Mouse (Mus musculus): Measurements from ENCODE around the gene Olfr902. TPM values are rescaled to one million over a fixed set of nuclear protein-coding genes. Genes with fewer than 3 reads are reported as not detected.

Olfr902 gene
- polyA plus RNA-seq, 1 experiment from 2014 or later: not detected

- H3K27me3 ChIP-seq (ENCODE audit: control insufficient read depth, insufficient read depth, low read length): no peaks in the 10 kb centered on the region
- 93% methylated on average over 3 of the region's 3 CpGs for whole genome bisulfite sequencing
Observed at GRCm38 (mm10) chr9:38486785-38487184, 39.3 kb downstream of the Olfr902 start, which contains the start of gene Olfr906. Gene Olfr906 (plus strand): TSS chr9:38487085.

DNA sequence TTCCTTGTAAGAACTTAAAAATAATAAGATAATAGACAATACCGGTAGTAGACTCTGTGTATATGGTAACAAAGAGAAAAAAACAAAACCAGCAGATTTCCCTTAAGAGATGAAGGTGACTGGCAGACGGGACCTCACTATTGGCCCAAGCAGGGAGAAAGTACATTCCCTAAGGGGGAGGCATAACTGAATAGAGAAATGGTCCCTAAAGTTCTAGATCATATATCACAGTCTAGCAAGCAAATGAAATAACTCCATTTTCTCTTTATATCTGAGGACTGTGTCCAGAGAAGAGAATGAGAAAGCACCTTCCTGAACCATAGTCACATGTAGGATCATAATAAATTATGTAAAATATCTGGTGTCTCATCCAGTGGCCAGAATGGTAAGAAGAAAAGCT lies 48.0 kb downstream of the Olfr902 start, which contains the start of gene Olfr907:
Gene Olfr907 (plus strand): TSS at position 301 of the 400 bp plus-strand sequence.
- 82% methylated on average over 2 of the region's 2 CpGs for WGBS
- no peak within 1 kb of the TSS for H3K9ac ChIP-seq (ENCODE audit: low read length)
- H3K4me1 ChIP-seq (ENCODE audit: control insufficient read depth, insufficient read depth, low read length): no peaks in the 10 kb centered on the region
- no peak within 1 kb of the TSS for H3K4me2 ChIP-seq (ENCODE audit: low read depth)
- H3K9me3 ChIP-seq (ENCODE audit: control insufficient read depth, low read length): no peaks in the 10 kb centered on the region
- no peak for DNase-seq (ENCODE audit: low spot score)
- no peak for ATAC-seq (ENCODE audit: insufficient read depth, low FRiP score, low TSS enrichment)
- no peak within 1 kb of the TSS for H3K27ac ChIP-seq (ENCODE audit: low read depth, low read length)
- no peaks in the 10 kb centered on the region for H3K36me3 ChIP-seq (ENCODE audit: control insufficient read depth, insufficient read depth, low read length)
- H3K4me3 ChIP-seq (ENCODE audit: low read depth, low read length): no peak within 1 kb of the TSS
- no peaks in the 10 kb centered on the region for H3K27me3 ChIP-seq (ENCODE audit: control insufficient read depth, insufficient read depth, low read length)

More at GRCm38 (mm10) chr9:38486785-38487184, 39.3 kb downstream of the Olfr902 start, which contains the start of gene Olfr906:
- H3K9ac ChIP-seq (ENCODE audit: low read length): no peak within 1 kb of the TSS
- ATAC-seq (ENCODE audit: insufficient read depth, low FRiP score, low TSS enrichment): no peak
- H3K4me3 ChIP-seq (ENCODE audit: low read depth, low read length): no peak within 1 kb of the TSS
- no peaks in the 10 kb centered on the region for H3K9me3 ChIP-seq (ENCODE audit: control insufficient read depth, low read length)
- H3K36me3 ChIP-seq (ENCODE audit: control insufficient read depth, insufficient read depth, low read length): no peaks in the 10 kb centered on the region
- H3K27ac ChIP-seq (ENCODE audit: low read depth, low read length): no peak within 1 kb of the TSS
- no peaks in the 10 kb centered on the region for H3K4me1 ChIP-seq (ENCODE audit: control insufficient read depth, insufficient read depth, low read length)
- no peak within 1 kb of the TSS for H3K4me2 ChIP-seq (ENCODE audit: low read depth)
- no peak for DNase-seq (ENCODE audit: low spot score)

Other genes starting within 250 kb of the Olfr902 start
- gene Olfr893, start 239.3 kb upstream of the Olfr902 start, polyA plus RNA-seq (2014; fragmentation: Nextera tagmentation; extraction: Ambion mirVana): not detected in 2 replicates
- gene Olfr894, start 229.6 kb upstream of the Olfr902 start, polyA plus RNA-seq (2014; fragmentation: Nextera tagmentation; extraction: Ambion mirVana): not detected in 2 replicates
- not detected in 2 replicates for gene Olfr143, start 194.9 kb upstream of the Olfr902 start, polyA plus RNA-seq (2014; fragmentation: Nextera tagmentation; extraction: Ambion mirVana)
- not detected in 2 replicates for gene Olfr895, start 179.8 kb upstream of the Olfr902 start, polyA plus RNA-seq (2014; fragmentation: Nextera tagmentation; extraction: Ambion mirVana)
- gene Olfr896-ps1, start 156.5 kb upstream of the Olfr902 start, polyA plus RNA-seq (2014; fragmentation: Nextera tagmentation; extraction: Ambion mirVana): not detected in 2 replicates
- not detected in 2 replicates for gene Olfr25, start 118.6 kb upstream of the Olfr902 start, polyA plus RNA-seq (2014; fragmentation: Nextera tagmentation; extraction: Ambion mirVana)
- not detected in 2 replicates for gene Olfr898, start 99.2 kb upstream of the Olfr902 start, polyA plus RNA-seq (2014; fragmentation: Nextera tagmentation; extraction: Ambion mirVana)
- gene Olfr250, start 80.8 kb upstream of the Olfr902 start, polyA plus RNA-seq (2014; fragmentation: Nextera tagmentation; extraction: Ambion mirVana): not detected in 2 replicates
- gene Olfr251, start 70.6 kb upstream of the Olfr902 start, polyA plus RNA-seq (2014; fragmentation: Nextera tagmentation; extraction: Ambion mirVana): not detected in 2 replicates
- not detected in 2 replicates for gene Olfr147, start 46.0 kb upstream of the Olfr902 start, polyA plus RNA-seq (2014; fragmentation: Nextera tagmentation; extraction: Ambion mirVana)
- not detected in 2 replicates for gene Olfr901, start 18.2 kb upstream of the Olfr902 start, polyA plus RNA-seq (2014; fragmentation: Nextera tagmentation; extraction: Ambion mirVana)
- gene Olfr904, start 15.5 kb downstream of the Olfr902 start, polyA plus RNA-seq (2014; fragmentation: Nextera tagmentation; extraction: Ambion mirVana): not detected in 2 replicates
- not detected in 2 replicates for gene Olfr905, start 23.5 kb downstream of the Olfr902 start, polyA plus RNA-seq (2014; fragmentation: Nextera tagmentation; extraction: Ambion mirVana)
- gene Olfr906, start 39.4 kb downstream of the Olfr902 start, polyA plus RNA-seq (2014; fragmentation: Nextera tagmentation; extraction: Ambion mirVana): not detected in 2 replicates
- not detected in 2 replicates for gene Olfr907, start 48.1 kb downstream of the Olfr902 start, polyA plus RNA-seq (2014; fragmentation: Nextera tagmentation; extraction: Ambion mirVana)
- not detected in 2 replicates for gene Olfr911-ps1, start 73.9 kb downstream of the Olfr902 start, polyA plus RNA-seq (2014; fragmentation: Nextera tagmentation; extraction: Ambion mirVana)
- gene Olfr910, start 90.2 kb downstream of the Olfr902 start, polyA plus RNA-seq (2014; fragmentation: Nextera tagmentation; extraction: Ambion mirVana): not detected in 2 replicates
- not detected in 2 replicates for gene Olfr912, start 132.5 kb downstream of the Olfr902 start, polyA plus RNA-seq (2014; fragmentation: Nextera tagmentation; extraction: Ambion mirVana)
- not detected in 2 replicates for gene Olfr913, start 145.1 kb downstream of the Olfr902 start, polyA plus RNA-seq (2014; fragmentation: Nextera tagmentation; extraction: Ambion mirVana)
- not detected in 2 replicates for gene Olfr914, start 157.4 kb downstream of the Olfr902 start, polyA plus RNA-seq (2014; fragmentation: Nextera tagmentation; extraction: Ambion mirVana)
- gene Olfr916, start 212.2 kb downstream of the Olfr902 start, polyA plus RNA-seq (2014; fragmentation: Nextera tagmentation; extraction: Ambion mirVana): not detected in 2 replicates
- gene Olfr917, start 218.2 kb downstream of the Olfr902 start, polyA plus RNA-seq (2014; fragmentation: Nextera tagmentation; extraction: Ambion mirVana): not detected in 2 replicates
- not detected in 2 replicates for gene Olfr918, start 226.9 kb downstream of the Olfr902 start, polyA plus RNA-seq (2014; fragmentation: Nextera tagmentation; extraction: Ambion mirVana)